ENCODE assay signal across 24 mouse cellular contexts in the genomic region with DNA sequence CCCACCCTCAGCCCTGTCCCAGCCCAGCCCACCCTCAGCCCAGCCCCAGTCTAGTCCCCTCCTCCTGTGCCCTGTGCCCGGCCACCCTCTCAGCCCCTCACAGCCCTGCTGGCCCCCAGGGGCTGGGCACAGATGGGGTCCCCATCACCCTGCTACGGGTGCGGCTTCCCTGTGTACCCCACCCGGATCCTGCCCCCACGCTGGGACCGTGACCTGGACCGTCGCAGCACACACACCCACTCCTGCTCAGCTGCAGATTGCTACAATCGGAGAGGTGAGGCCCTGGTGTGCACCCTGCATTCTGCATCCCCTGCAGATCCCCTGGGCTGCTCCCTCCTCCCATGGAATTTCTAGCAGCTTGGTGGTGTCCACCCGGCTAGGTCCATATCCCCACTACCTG. TPM values are rescaled to one million over a fixed set of nuclear protein-coding genes. Genes with fewer than 3 reads are reported as not detected.
A peak's percentile ranks its signal among the peaks of the same experiment; 100 is the strongest.
DNase-seq lines count a peak whose midpoint lies in the region; TF ChIP-seq lines count a peak whose summit lies in the region.
"Had no signal": no experiment of that assay in that cellular context is flagged by ENCODE, and none has a peak within 500 bp of the region (broad histone marks: within the 10 kb centered on the region; RNA-seq: fewer than 3 reads in every experiment).

No protein-coding gene starts in this region.

- no peaks in the 10 kb centered on the region for H3K79me2 ChIP-seq in myocyte (ENCODE audit: control insufficient read depth, insufficient read depth)

- no peaks in the 10 kb centered on the region for H3K36me3 ChIP-seq in myocyte (ENCODE audit: control insufficient read depth, insufficient read depth)
- H3K36me3 ChIP-seq: embryonic facial prominence, embryonic 10.5 days; embryonic facial prominence, embryonic 12.5 days; forebrain, embryonic 15.5 days had no signal

- DNase-seq in cerebellum, adult 9-10 months, result peak; percentile 30
- DNase-seq in cerebellum, adult 11 months, result no peak
- DNase-seq in heart, adult 11 months, result peak; percentile 92
- DNase-seq in heart, adult 8-10 months (ENCODE audit: low spot score), result no peak
- DNase-seq: adrenal gland, adult 8-10 months; adrenal gland, postnatal 14 days; adrenal gland, postnatal 36 days; B cell, adult 2 months; cerebellum, adult 18-20 months; forebrain, postnatal 0 days had no signal

- no peak overlapping the region for H3K4me3 ChIP-seq in myocyte
- H3K4me3 ChIP-seq: embryonic facial prominence, embryonic 10.5 days; embryonic facial prominence, embryonic 12.5 days; forebrain, embryonic 13.5 days; forebrain, embryonic 15.5 days had no signal

- no peak overlapping the region for H3ac ChIP-seq in myocyte (ENCODE audit: control insufficient read depth, insufficient read length)

- TF ChIP-seq POLR2A in myocyte (IDR thresholded peaks at IDR 0.05; ENCODE audit: insufficient read length, low read depth), result no peak

- no peak overlapping the region for H3K4me2 ChIP-seq in myocyte (ENCODE audit: low read depth)
- H3K4me2 ChIP-seq: embryonic facial prominence, embryonic 12.5 days; forebrain, embryonic 13.5 days; forebrain, embryonic 15.5 days had no signal

- no peaks in the 10 kb centered on the region for H3K27me3 ChIP-seq in myocyte (ENCODE audit: control insufficient read depth, insufficient read depth, insufficient read length)

TF ChIP-seq in myocyte, 11 proteins besides CTCF, POLR2A, EP300 and RAD21:
- TF ChIP-seq POLR2AphosphoS2 (IDR thresholded peaks at IDR 0.05; ENCODE audit: insufficient read length, low read depth) (peak; percentile 4), MYOG (IDR thresholded peaks at IDR 0.05; ENCODE audit: control insufficient read depth in 1 of 3, insufficient read depth in 1 of 3, insufficient read length in 2 of 3, low read depth in 2 of 3) (no peak)

RNA-seq across cellular contexts. Expression of a gene that starts 4.5 kb away (rescaled TPM):
- total RNA-seq in heart, adult 8-10 months (2022), result 1 to 10 TPM; 3.4 to 6.0 (median 4.8) TPM
- polyA plus RNA-seq in myocyte (2012; fragmentation: generic; extraction: Trizol), result 4.6 TPM

RNA-seq across cellular contexts. Expression of a gene that starts 6.5 kb away (rescaled TPM):
- 1 to 10 TPM; 3.7 to 5.7 (median 4.8) TPM for total RNA-seq in heart, adult 8-10 months (2022)
- 12.6 TPM for polyA plus RNA-seq in myocyte (2012; fragmentation: generic; extraction: Trizol)

RNA-seq across cellular contexts. Expression of a gene that starts 15.0 kb away (rescaled TPM):
- 1 to 10 TPM; 7.0 to 7.4 (median 7.1) TPM for total RNA-seq in heart, adult 8-10 months (2022)
- 44.3 TPM for polyA plus RNA-seq in myocyte (2012; fragmentation: generic; extraction: Trizol)

RNA-seq across cellular contexts. Expression of a gene that starts 25.4 kb away (rescaled TPM):
- total RNA-seq in heart, adult 8-10 months (2022), result 100 to 1,000 TPM; 106 to 121 (median 110) TPM
- polyA plus RNA-seq in myocyte (2012; fragmentation: generic; extraction: Trizol), result 202 TPM

RNA-seq across cellular contexts. Expression of a gene that starts 54.7 kb away (rescaled TPM):
- total RNA-seq in heart, adult 8-10 months (2022), result not detected
- not detected for polyA plus RNA-seq in myocyte (2012; fragmentation: generic; extraction: Trizol)
- total RNA-seq: adrenal gland, adult 18-20 months; adrenal gland, adult 8-10 months; adrenal gland, postnatal 14 days; adrenal gland, postnatal 36 days; CH12.LX; forebrain, postnatal 0 days; G1E had no signal
- polyA plus RNA-seq: activated CD4-positive, CD25-positive, alpha-beta regulatory T cell, adult 4 months; CD4-positive, CD25-positive, alpha-beta regulatory T cell, adult 4 months; cortical plate, adult 2 months; embryonic facial prominence, embryonic 10.5 days; embryonic facial prominence, embryonic 12.5 days; embryonic facial prominence, embryonic 14.5 days; forebrain, embryonic 11.5 days; forebrain, embryonic 13.5 days; forebrain, embryonic 15.5 days; forebrain, postnatal 0 days; G1E; Patski had no signal

Comparison
In these comparisons a context has a peak if more than half of its experiments do, and no peak if none do; other contexts are left out.
1. DNase-seq: peak in cerebellum, adult 9-10 months (single experiment) and heart, adult 11 months (single experiment); none in cerebellum, adult 11 months (single experiment) and heart, adult 8-10 months (single experiment).